Mouse (Mus musculus): Measurements from ENCODE around the gene Pagr1b.

GRCm38 (mm10) chr7:127020031-127020430 is 3.7 kb upstream of the Pagr1b start:
- TF ChIP-seq CTCF (IDR thresholded peaks at IDR 0.05) (no peak), POLR2A (IDR thresholded peaks at IDR 0.05; ENCODE audit: insufficient read depth, low read depth, low read length) (no peak), EP300 (IDR thresholded peaks at IDR 0.05; ENCODE audit: insufficient read depth, low read depth, low read length) (no peak)

All from heart, adult 2 months (tissue).